Mouse (Mus musculus): ENCODE data around the gene Klhl32.
"Not testable (repeated sequence)": the region's sequence is repeated elsewhere in the genome, so short reads cannot be mapped to it uniquely, and the experiment has no call there.

Klhl32 gene

DNA sequence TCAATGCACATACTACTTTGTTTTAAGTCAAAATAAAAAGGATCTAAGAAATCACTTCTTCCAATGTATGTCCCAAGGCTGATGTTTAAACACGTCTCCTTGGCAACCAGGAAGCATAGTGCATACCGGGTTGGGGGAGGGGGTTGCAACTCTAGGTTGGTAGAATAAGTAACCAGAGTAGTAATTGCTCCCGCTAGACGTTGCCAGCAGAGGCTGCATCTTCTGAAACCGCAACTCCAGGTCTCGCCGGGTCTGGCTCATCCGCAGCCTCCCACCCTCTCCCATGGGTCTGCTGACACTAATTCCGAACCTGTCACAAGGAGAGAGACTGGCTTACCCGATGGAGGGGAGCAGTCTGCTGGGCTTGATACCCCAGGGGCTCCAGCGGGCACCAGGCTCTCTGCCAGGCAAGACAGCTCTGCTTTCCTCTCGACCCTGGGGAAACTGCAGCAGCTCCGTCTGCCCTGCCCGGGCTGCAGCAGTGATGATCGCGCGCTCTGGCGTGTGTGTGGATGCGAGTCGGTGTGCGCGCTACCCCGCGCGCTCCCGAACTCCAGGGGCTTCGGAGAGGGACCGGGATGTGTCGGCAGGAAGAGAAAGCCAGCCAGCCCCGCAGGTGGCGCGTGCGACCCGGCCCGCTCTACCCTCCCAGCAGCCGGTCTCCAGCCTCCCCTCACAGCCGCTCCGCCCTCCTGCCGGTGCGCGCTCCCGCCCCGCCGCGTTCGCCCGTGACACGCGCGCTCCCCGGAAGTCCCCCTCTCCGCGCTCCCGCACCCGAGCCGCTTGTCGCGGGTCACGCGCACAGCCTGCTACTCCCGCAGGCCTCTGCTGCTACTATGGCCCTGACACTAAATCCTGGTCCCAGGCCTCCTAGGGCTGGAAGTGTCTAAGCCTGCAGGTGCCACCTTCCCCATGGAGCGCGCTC, at the start of gene Klhl32:
Gene Klhl32, minus strand, starts transcription at position 724 of the 925 bp plus-strand sequence.
- DNase-seq, result peak; percentile 64 to 73

- DNase-seq, result no peak
These were observed 48.2 kb upstream of the Klhl32 start for GRCm38 (mm10) chr4:24899146-24899545.

GRCm38 (mm10) chr4:24898636-24899035, 47.7 kb upstream of the Klhl32 start:
- no peak for DNase-seq

DNA sequence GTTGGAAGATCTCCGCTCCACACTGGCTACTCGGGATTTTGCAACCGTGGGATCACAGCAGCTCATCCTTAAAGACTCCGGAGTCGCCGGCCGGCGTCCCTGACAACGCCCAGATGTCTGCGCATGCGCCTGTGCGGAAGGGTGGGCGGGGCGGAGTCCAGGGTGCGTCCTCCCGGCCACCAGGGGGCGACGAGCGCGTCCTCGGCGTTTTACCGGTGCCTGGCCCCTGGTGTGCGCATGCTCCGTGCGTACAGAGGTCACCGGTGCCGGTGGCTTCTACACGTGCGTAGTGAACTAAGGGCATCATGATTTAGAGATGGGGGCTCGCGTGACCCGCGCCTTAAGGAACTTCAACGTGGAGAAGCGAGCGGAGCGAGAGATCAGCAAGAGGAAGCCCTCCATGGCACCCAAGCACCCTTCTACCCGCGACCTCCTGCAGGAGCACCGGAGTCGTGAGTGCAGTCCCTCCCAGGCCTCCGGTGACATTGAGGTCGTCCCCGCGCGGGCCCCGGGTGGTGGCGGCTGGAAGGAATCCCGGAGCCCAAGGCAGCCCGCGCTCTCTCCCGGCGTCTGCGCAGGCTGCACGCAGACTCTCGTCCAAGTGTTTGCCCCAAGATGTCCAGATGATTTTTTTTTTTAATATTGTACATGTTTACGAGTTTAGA, 47.1 kb upstream of the Klhl32 start, which contains the start of gene Ndufaf4:
Gene Ndufaf4, plus strand, starts transcription at position 233 of the 665 bp plus-strand sequence.
- peak; percentile 95 to 98 for DNase-seq

DNA sequence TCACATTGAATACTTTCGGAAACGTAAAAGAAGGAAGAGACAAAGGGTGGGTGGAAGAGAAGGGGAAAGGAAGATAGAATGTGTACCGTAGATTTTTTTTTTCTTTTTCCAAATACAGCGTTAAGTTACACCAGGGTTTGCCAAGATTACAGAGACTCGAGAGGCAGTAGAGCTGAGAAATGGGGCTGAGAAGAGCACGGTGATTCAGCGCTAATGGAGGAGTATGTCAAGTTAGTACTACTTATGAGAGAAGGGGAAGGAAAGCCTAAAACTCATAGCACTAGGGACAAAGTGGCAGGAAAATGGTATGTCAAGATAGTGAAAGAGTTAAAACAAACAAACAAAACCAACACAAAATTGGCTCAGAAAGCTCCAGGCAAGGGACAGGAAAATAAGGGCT, 46.4 kb upstream of the Klhl32 start:
- no peak for DNase-seq

GRCm38 (mm10) chr4:24896829-24897228, 45.9 kb upstream of the Klhl32 start:
- peak in 1 of 2 experiments; percentile 8 for DNase-seq

GRCm38 (mm10) chr4:24894625-24895024, 43.7 kb upstream of the Klhl32 start:
- DNase-seq, result no peak

GRCm38 (mm10) chr4:24892293-24892692, 41.4 kb upstream of the Klhl32 start:
- DNase-seq, result not testable (repeated sequence)

GRCm38 (mm10) chr4:24889386-24889785, 38.5 kb upstream of the Klhl32 start:
- DNase-seq, result not testable (repeated sequence)

DNA sequence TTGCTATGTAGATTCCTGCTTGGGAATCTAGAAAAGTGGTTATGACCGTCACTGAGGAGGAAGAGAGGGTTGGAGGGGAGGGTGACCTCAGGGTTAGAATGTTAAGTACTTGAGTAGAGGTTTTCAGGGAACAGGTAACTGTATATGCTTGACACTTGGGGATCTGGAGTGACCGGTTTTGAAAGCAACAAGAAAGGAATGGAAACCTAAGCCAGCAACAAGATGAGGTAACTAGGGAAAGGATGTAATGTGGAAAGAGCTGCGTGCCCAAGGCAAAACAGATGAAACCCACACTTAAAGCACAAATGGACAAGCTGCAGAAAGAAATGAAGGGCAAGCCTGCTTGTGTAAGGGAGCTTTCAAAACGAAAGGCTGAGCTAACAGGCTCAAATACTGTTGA, 18.3 kb upstream of the Klhl32 start:
- DNase-seq, result no peak

- DNase-seq, result no peak
These were observed 14.8 kb upstream of the Klhl32 start for GRCm38 (mm10) chr4:24865691-24866090.

- DNase-seq, result no peak
These were observed 3.5 kb downstream of the Klhl32 start for GRCm38 (mm10) chr4:24847406-24847805.

DNA sequence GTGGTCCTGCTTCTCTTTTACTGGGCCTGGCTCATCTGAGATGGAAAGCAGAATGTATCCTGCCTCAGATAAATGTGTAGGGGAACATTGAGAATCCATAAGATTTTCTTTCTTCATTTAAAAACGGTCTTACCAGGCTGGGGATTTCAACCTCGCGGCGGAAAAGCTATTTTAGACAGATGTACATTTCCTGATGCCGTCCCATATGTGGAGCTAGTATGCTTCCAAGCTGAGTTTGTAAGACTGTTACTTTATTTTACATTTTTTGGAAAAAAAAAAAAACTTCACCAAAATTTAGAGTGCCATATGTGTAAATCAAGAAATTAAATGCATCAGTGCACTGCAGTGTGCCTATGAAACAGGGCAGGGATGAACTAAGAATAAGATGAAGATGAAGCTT, 5.4 kb downstream of the Klhl32 start:
- DNase-seq, result no peak

- no peak for DNase-seq
These were observed 12.4 kb downstream of the Klhl32 start for GRCm38 (mm10) chr4:24838567-24838966.

DNA sequence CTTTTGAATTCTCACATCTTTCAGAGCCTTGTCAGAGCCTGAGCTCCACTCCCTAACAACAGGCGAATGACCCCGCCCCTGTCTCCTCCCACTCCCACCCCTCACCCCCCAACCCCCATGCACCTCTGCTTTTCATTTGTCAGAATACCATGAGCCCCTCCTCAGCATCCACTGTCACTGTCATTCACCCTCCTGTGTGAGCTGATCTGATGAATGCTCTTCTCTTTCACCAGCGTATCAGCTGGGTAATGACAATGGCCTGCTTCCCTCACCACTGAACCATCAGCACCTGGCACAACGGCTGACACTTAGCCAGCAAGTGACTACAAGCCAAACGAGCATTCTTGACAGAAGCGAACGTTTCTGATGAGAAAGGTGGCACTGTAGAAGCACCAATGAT, 15.4 kb downstream of the Klhl32 start:
- no peak for DNase-seq

DNA sequence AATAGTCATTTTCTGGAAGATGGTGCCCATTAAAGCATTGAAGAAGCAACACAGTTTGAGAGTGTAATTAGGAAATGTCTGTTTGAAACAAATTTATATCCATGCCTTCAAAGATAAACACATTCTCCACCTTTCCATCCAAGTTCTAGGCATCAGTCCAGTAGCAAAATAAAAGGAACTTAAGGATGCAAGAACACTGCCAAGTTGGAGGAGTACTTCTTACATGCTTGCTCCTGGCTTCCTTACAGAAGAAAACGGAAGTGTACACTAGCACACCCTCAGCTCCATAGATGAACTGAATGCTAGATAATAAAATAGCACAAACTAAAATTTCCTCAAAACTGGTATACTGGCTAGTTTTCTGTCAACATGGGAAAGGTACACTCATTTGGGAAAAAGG, 42.6 kb downstream of the Klhl32 start:
- no peak for DNase-seq

GRCm38 (mm10) chr4:24801881-24802280, 49.0 kb downstream of the Klhl32 start:
- DNase-seq, result no peak

DNA sequence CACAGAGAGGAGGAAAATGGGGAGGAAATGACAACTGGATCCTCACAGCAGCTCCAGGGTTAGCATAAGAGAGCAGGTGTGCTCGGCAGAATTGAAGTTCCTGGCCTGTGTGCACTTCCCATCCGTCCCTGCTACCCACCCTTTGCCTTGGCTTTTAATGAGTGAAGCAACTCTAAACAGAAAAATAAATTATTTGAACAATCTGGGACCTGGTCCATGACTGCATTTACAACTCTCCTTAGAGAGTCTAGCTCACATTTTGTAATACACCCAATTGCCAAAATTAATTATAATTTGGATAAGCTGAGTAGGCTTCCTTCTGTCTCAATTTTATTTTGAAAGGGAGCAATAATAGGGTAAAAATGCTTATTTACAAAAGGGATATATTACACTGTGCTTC, 49.6 kb downstream of the Klhl32 start:
- DNase-seq, result no peak

GRCm38 (mm10) chr4:24800345-24800936, 50.5 kb downstream of the Klhl32 start:
- DNase-seq, result no peak

GRCm38 (mm10) chr4:24799037-24799436, 51.9 kb downstream of the Klhl32 start:
- no peak for DNase-seq

DNA sequence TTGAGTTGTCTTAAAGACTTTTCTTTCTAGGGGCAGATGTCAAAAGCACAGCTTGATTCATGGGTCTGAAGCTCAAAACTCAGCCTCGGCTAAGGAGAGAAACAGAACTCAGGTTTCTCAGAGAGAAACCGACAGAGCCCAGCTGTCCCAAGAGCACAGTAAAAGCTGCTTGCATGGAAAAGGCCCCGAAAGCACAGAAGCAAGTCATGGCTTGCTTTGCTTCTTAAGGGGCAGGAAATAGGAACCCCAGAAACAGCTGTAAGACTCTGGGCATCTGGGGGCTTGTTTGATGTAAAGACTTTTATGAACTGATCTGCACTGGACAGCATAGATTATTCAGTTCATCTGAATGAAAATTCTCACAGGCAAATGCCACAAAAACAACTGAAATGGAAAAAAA, 53.1 kb downstream of the Klhl32 start:
- DNase-seq, result no peak

DNA sequence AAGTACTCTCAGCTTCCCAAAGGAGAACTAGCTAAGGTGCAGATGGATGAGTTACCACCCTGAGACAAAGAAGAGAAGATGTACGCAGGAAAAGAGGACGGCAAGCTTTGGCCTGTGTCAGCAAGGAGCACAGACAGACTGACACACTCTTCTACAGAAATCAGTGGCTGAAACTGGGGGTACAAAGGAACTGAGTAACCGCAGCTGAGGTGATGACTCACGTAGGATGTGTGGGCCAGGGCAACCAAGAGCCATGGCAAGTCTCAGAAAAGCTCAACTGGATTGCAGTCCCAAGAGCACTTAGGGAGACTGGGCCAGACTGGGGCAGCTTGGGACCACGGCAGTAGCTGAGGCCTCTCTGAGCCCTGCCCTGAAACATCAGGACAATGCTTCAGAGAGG, 53.6 kb downstream of the Klhl32 start:
- no peak for DNase-seq

DNA sequence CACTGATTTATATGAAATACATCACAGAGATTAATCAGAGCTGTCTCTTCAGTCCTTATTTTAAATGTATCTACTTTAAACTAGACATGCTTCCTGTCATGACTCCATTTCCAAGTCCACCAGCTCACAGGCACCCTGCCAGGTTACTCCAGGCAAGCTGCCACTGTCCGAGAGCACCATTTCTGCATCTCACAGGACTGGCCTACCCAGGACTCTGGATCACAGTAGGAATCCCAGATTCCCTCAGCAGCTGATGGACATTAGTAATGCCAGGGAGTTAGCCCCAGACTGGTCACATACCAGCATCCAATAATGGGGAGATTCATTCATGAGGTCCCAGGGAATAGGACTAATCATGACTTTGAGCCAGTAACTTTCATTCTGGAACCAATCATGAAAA, 54.7 kb downstream of the Klhl32 start:
- no peak for DNase-seq

DNA sequence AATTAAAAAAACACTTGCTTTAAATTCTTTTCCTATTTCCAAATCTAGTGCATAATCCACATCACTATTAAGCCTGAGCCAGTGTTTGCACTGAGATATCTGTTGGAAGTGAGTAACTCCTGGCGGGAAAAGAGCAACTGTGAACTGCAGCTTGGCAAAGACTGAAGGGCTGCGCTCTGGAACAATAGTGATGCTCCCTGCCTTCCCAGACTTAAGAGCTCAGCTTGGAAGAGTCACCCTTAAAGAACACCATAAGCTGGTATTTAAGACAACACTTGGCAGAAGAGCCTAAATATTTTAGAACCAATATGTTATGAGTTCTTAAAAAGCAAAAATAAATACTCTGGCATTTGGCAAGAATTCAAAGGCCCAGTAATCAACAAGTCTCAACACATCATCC, 55.7 kb downstream of the Klhl32 start:
- no peak for DNase-seq

Data from lung, postnatal 4 days (tissue).